Mouse (Mus musculus): ENCODE measurements around the gene Arl14. TPM values are rescaled to one million over a fixed set of nuclear protein-coding genes. Genes with fewer than 3 reads are reported as not detected.

Arl14 gene
- total RNA-seq, 1 experiment = not detected

DNA sequence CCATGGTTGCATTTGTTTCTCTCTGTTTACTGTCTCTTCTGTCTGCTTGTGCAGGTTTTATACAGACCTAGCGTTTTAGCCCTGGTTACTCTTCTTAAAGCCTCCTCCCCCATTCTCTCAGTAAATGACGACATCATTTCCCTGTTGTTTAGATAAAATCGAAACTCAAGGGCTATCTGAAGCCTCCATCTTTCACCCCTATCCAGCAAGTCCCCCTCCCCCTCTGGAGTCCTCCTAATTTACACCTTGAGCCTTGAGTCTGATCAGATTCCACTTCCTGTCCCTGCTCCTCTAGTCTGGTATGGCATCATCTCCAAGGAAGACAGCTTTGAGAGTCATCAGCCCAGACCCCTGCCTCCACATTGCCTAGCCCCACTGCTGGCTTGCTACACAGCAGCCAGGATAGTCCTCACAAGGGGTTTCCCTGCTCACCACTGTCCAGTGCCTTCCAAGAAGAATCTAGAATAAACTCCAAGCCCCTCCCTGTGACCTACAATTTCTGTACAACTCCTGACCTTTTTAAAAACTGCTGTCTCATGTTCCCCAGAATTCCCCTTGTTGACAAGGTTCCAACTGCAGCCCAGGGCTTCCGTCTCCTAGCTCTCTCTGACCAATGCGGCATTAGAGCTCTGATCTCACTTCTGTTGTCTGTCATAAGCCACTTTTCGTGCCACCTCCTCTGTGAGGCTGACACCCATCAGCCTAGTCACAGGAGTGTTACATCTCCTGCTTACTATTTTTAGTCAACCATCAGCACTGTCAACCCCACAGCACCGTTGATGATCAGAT is 16.8 kb upstream of the Arl14 start:
- Histone ChIP-seq H3K4me1 (ENCODE audit: control insufficient read depth in 2 of 2, insufficient read depth in 2 of 2, low read length in 2 of 2, poor library complexity in 1 of 2) (peaks cover 0 to 2% of the 10 kb centered on the region in 2 experiments; a peak in 1 of 4 replicates), H3K9me3 (ENCODE audit: control insufficient read depth, insufficient read depth, low read depth, low read length) (no peaks in the 10 kb centered on the region), H3K27ac (ENCODE audit: insufficient read depth, low read depth, low read length, poor library complexity, severe bottlenecking) (no peak overlapping the region), H3K36me3 (ENCODE audit: control insufficient read depth, insufficient read depth, low read length, poor library complexity, severe bottlenecking) (no peaks in the 10 kb centered on the region), H3K9ac (ENCODE audit: insufficient read depth, low read depth, low read length, poor library complexity, severe bottlenecking) (no peak overlapping the region), H3K4me3 (ENCODE audit: insufficient read depth in 1 of 2, low read depth in 1 of 2, low read length in 2 of 2, poor library complexity in 1 of 2, severe bottlenecking in 1 of 2) (no peak overlapping the region)
- in situ Hi-C loops (cut with MboI; ENCODE audit: low sequenced_read_pairs in 2 of 2, unreplicated experiment in 2 of 2) = no loop called here
- DNase-seq (ENCODE audit: low read depth, low spot score) = no peak
- no peak for TF ChIP-seq CHD2 (IDR thresholded peaks at IDR 0.05; ENCODE audit: low read depth, low read length)
- TF ChIP-seq HCFC1 (IDR thresholded peaks at IDR 0.05; ENCODE audit: borderline replicate concordance, insufficient read depth, low read length) = no peak
- no peak for TF ChIP-seq ZC3H11A (IDR thresholded peaks at IDR 0.05; ENCODE audit: borderline replicate concordance, low read depth, low read length)
- TF ChIP-seq MAFK (IDR thresholded peaks at IDR 0.05; ENCODE audit: insufficient read depth, low read depth, low read length) = 0 out of 2 replicates have a peak, but pooled peaks have one; percentile 14

DNA sequence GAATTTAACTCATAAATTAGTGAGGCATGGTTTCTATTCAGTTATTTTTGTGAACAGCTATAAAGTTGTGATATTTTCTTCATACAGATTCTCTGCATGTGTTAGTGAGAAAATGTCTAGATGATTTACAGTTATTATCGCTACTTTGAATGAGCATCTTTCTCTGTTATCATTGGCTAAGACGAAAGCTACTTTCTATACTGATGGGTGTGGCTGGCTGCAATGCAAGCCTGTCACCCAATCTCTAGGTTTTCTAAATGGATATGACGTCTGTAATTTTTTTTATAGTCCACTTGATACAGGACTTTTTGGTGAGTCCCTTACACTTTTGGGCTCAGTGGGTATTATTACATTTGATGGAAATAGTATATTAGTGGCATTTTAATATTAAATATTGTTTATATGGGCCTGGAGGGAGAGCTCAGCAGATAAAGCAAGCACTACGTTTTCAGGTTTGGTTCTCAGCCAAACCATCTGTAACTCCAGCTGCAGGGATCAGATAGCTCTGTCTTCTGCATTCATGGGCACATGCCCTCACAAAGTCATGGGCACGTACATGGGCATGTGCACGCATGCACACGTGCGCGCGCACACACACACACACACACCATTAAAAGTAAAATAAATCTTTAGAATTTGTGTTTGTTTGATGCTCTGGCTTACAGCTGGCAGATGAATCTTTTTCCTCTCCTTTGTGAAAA is 15.9 kb upstream of the Arl14 start:
- DNase-seq (ENCODE audit: low read depth, low spot score) = no peak
- TF ChIP-seq ZC3H11A (IDR thresholded peaks at IDR 0.05; ENCODE audit: borderline replicate concordance, low read depth, low read length) (no peak), CHD2 (IDR thresholded peaks at IDR 0.05; ENCODE audit: low read depth, low read length) (no peak), ZNF384 (IDR thresholded peaks at IDR 0.05; ENCODE audit: low read depth, low read length) (no peak), HCFC1 (IDR thresholded peaks at IDR 0.05; ENCODE audit: borderline replicate concordance, insufficient read depth, low read length) (no peak), MAFK (IDR thresholded peaks at IDR 0.05; ENCODE audit: insufficient read depth, low read depth, low read length) (no peak)
- Histone ChIP-seq H3K4me1 (ENCODE audit: control insufficient read depth in 2 of 2, insufficient read depth in 2 of 2, low read length in 2 of 2, poor library complexity in 1 of 2) (peaks cover 0 to 2% of the 10 kb centered on the region in 2 experiments; a peak in 1 of 4 replicates), H3K36me3 (ENCODE audit: control insufficient read depth, insufficient read depth, low read length, poor library complexity, severe bottlenecking) (no peaks in the 10 kb centered on the region), H3K9me3 (ENCODE audit: control insufficient read depth, insufficient read depth, low read depth, low read length) (no peaks in the 10 kb centered on the region), H3K27ac (ENCODE audit: insufficient read depth, low read depth, low read length, poor library complexity, severe bottlenecking) (no peak overlapping the region), H3K4me3 (ENCODE audit: insufficient read depth in 1 of 2, low read depth in 1 of 2, low read length in 2 of 2, poor library complexity in 1 of 2, severe bottlenecking in 1 of 2) (no peak overlapping the region), H3K9ac (ENCODE audit: insufficient read depth, low read depth, low read length, poor library complexity, severe bottlenecking) (no peak overlapping the region)
- in situ Hi-C loops (cut with MboI; ENCODE audit: low sequenced_read_pairs in 2 of 2, unreplicated experiment in 2 of 2) = no loop called here

DNA sequence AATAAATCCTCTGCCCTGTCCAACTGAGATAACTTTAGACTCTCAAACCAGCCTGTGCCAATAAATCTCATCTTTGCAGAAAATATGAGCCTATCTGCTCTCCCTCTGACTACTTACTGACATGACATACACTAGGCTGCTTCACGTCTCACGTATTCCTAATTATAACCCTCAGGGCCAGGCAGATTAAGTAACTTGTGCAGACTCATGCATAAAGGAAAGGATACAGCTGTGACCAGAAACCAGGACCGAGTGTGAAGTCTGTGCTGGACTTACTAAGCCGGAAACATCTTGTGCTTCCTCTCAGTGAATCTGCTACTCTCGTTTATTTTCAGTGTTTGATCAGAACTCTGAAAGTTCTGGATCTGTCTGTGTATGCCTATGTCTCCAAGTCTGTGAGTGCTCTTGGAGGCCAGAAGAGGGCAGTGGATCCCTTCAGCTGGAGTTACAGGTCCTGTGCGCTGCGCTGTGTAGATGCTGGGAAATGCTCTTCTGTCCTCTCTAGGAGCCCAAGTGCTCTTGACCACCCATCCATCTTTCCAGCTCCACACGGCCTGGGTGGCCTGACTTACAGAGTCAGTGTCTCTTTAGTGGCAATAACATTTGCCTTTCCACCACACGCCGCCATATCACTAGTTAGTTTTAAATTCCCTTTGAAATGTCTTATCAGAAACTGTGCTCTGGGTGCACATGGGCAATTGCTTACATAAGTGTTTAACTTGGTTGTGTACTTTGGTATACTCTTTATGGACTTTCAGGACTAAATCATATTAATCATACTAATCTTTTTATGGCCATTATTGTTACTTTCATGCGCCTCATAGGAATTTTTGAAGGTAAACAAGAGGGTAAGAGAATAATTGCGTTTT is 13.5 kb upstream of the Arl14 start:
- Histone ChIP-seq H3K36me3 (ENCODE audit: control insufficient read depth, insufficient read depth, low read length, poor library complexity, severe bottlenecking) (no peaks in the 10 kb centered on the region), H3K27ac (ENCODE audit: insufficient read depth, low read depth, low read length, poor library complexity, severe bottlenecking) (no peak overlapping the region), H3K9me3 (ENCODE audit: control insufficient read depth, insufficient read depth, low read depth, low read length) (no peaks in the 10 kb centered on the region), H3K4me1 (ENCODE audit: control insufficient read depth in 2 of 2, insufficient read depth in 2 of 2, low read length in 2 of 2, poor library complexity in 1 of 2) (peaks cover 0 to 2% of the 10 kb centered on the region in 2 experiments; a peak in 1 of 4 replicates), H3K9ac (ENCODE audit: insufficient read depth, low read depth, low read length, poor library complexity, severe bottlenecking) (no peak overlapping the region), H3K4me3 (ENCODE audit: insufficient read depth in 1 of 2, low read depth in 1 of 2, low read length in 2 of 2, poor library complexity in 1 of 2, severe bottlenecking in 1 of 2) (no peak overlapping the region)
- in situ Hi-C loops (cut with MboI; ENCODE audit: low sequenced_read_pairs in 2 of 2, unreplicated experiment in 2 of 2) = no loop called here
- TF ChIP-seq MAFK (IDR thresholded peaks at IDR 0.05; ENCODE audit: insufficient read depth, low read depth, low read length) (no peak), ZNF384 (IDR thresholded peaks at IDR 0.05; ENCODE audit: low read depth, low read length) (no peak), ZC3H11A (IDR thresholded peaks at IDR 0.05; ENCODE audit: borderline replicate concordance, low read depth, low read length) (peak; percentile 86)
- DNase-seq (ENCODE audit: low read depth, low spot score) = peak; percentile 36

DNA sequence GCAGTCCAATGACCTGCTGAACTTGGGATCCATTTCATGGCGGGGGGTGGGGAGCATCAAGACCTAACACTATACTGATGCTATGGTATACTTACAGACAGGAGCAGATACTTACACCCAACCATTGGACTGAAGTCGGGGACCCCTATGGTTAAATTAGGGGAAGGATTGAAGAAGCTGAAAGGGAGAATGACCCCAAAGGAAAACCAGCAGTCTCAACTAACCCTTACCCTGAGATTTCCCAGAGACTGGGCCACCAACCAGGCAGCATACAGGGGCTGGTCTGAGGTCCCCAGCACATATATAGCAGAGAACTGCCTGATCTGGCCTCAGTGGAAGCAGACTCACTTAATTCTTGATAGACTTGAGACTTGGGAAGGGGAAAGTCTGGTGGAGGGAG is 10.0 kb upstream of the Arl14 start:
- in situ Hi-C loops (cut with MboI; ENCODE audit: low sequenced_read_pairs in 2 of 2, unreplicated experiment in 2 of 2) = no loop called here
- no peak overlapping the region for H3K27ac ChIP-seq (ENCODE audit: insufficient read depth, low read depth, low read length, poor library complexity, severe bottlenecking)
- H3K36me3 ChIP-seq (ENCODE audit: control insufficient read depth, insufficient read depth, low read length, poor library complexity, severe bottlenecking) = no peaks in the 10 kb centered on the region
- no peak overlapping the region for H3K9ac ChIP-seq (ENCODE audit: insufficient read depth, low read depth, low read length, poor library complexity, severe bottlenecking)
- H3K4me3 ChIP-seq (ENCODE audit: insufficient read depth in 1 of 2, low read depth in 1 of 2, low read length in 2 of 2, poor library complexity in 1 of 2, severe bottlenecking in 1 of 2) = no peak overlapping the region
- H3K4me1 ChIP-seq (ENCODE audit: control insufficient read depth in 2 of 2, insufficient read depth in 2 of 2, low read length in 2 of 2, poor library complexity in 1 of 2) = no peaks in the 10 kb centered on the region
- DNase-seq (ENCODE audit: low read depth, low spot score) = no peak
- H3K9me3 ChIP-seq (ENCODE audit: control insufficient read depth, insufficient read depth, low read depth, low read length) = no peaks in the 10 kb centered on the region
- TF ChIP-seq CHD2 (IDR thresholded peaks at IDR 0.05; ENCODE audit: low read depth, low read length) = no peak
- TF ChIP-seq MAFK (IDR thresholded peaks at IDR 0.05; ENCODE audit: insufficient read depth, low read depth, low read length) = no peak
- no peak for TF ChIP-seq ZC3H11A (IDR thresholded peaks at IDR 0.05; ENCODE audit: borderline replicate concordance, low read depth, low read length)
- no peak for TF ChIP-seq HCFC1 (IDR thresholded peaks at IDR 0.05; ENCODE audit: borderline replicate concordance, insufficient read depth, low read length)
- no peak for TF ChIP-seq ZNF384 (IDR thresholded peaks at IDR 0.05; ENCODE audit: low read depth, low read length)

Data from ES-E14 (cell line).